Mouse (Mus musculus): ENCODE data around the gene Methig1.

DNA sequence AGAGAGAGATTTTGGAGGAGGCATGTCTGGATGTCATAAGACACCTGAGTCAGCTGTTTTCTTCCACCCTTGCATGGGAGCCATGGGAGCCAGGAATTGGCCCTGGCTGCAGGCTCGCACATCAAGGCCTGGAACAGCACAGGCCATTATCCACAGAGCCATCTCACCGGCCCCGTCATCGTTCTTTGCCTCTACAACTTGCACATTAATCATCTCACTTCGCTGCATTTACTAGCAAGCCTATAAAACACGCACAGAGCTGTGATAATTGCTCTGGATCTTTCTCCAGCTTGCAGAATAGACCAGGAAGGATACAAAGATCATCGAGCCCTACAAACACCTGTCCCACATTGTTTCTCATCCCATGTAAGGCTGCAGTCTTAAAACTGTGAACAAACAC is 22.2 kb upstream of the Methig1 start:
- TF ChIP-seq CTCF (IDR thresholded peaks at IDR 0.05; ENCODE audit: borderline replicate concordance, insufficient read depth, low read length) (no peak), POLR2A (IDR thresholded peaks at IDR 0.05; ENCODE audit: low read depth, low read length) (no peak)
